ENCODE assay signal across 12 mouse cellular contexts in the genomic region with DNA sequence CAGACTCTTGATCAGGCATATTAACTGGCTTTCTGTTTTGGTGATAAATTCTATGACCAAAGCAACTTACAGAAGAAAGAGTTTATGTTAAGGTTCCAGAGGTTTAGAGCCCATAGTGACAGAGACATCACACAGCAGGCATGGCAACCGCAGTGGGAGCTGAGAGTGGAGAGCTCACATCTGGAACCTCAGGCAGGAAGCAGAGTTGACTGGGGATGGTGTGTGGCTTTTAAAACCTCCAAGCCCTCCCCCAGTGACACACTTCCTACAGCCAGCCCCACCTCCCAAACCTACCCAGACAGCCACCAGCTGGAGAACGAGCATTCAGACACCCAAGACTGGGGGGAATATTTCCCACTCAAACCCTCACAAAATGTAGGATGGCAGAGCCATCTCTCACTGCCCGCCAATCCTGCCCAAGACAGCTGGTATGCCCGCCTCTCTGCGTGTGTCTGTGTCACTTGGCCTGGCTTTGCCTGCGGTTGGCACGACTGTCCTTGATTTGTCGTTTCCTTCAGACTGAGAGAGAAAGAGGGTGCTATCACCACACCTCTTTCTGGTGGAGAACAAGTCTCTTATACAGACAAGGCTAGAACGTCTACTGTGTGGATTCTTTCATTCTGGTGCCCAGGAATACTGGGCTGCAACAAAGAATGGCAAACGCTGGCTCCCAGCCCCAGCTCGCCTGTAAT. TPM values are rescaled to one million over a fixed set of nuclear protein-coding genes. Genes with fewer than 3 reads are reported as not detected.
A peak's percentile ranks its signal among the peaks of the same experiment; 100 is the strongest.
DNase-seq lines count a peak whose midpoint lies in the region; ATAC-seq and TF ChIP-seq lines count a peak whose summit lies in the region.
"Had no signal": no experiment of that assay in that cellular context is flagged by ENCODE, and none has a peak within 500 bp of the region (broad histone marks: within the 10 kb centered on the region; RNA-seq: fewer than 3 reads in every experiment).

No protein-coding gene starts in this region.

- H3K9me3 ChIP-seq in kidney, postnatal 0 days (replicated peaks; ENCODE audit: low read length), result no peaks in the 10 kb centered on the region
- no peaks in the 10 kb centered on the region for H3K9me3 ChIP-seq in midbrain, embryonic 12.5 days
- H3K9me3 ChIP-seq in midbrain, embryonic 16.5 days (replicated peaks; ENCODE audit: control insufficient read depth, low read length, poor library complexity, severe bottlenecking), result no peaks in the 10 kb centered on the region
- H3K9me3 ChIP-seq: embryonic facial prominence, embryonic 15.5 days; hindbrain, embryonic 10.5 days; limb, embryonic 12.5 days had no signal

- H3K4me1 ChIP-seq in kidney, postnatal 0 days (replicated peaks; ENCODE audit: insufficient read depth, low read length), result 0 out of 2 replicates have a peak, but pooled peaks cover 5% of the 10 kb centered on the region
- H3K4me1 ChIP-seq in kidney, adult 2 months (ENCODE audit: control insufficient read depth, insufficient read depth, low read length), result no peaks in the 10 kb centered on the region
- H3K4me1 ChIP-seq in midbrain, embryonic 12.5 days, result peaks cover 9% of the 10 kb centered on the region
- H3K4me1 ChIP-seq in midbrain, embryonic 16.5 days (ENCODE audit: control insufficient read depth, insufficient read depth, low read length), result 0 out of 2 replicates have a peak, but pooled peaks cover 4% of the 10 kb centered on the region
- H3K4me1 ChIP-seq: embryonic facial prominence, embryonic 15.5 days had no signal

- no peak overlapping the region for H3K4me2 ChIP-seq in kidney, postnatal 0 days (ENCODE audit: low read length)
- no peak overlapping the region for H3K4me2 ChIP-seq in midbrain, embryonic 12.5 days (replicated peaks)
- no peak overlapping the region for H3K4me2 ChIP-seq in midbrain, embryonic 16.5 days (ENCODE audit: low read length)
- H3K4me2 ChIP-seq: embryonic facial prominence, embryonic 15.5 days; limb, embryonic 12.5 days had no signal

- H3K9ac ChIP-seq in kidney, postnatal 0 days (ENCODE audit: low read depth, low read length), result no peak overlapping the region
- no peak overlapping the region for H3K9ac ChIP-seq in midbrain, embryonic 12.5 days (replicated peaks)
- no peak overlapping the region for H3K9ac ChIP-seq in midbrain, embryonic 16.5 days (ENCODE audit: low read depth, low read length)
- H3K9ac ChIP-seq: embryonic facial prominence, embryonic 15.5 days; limb, embryonic 12.5 days; liver, embryonic 14.5 days had no signal

- peak; percentile 58 to 64 for DNase-seq in cerebellum, postnatal 14 days
- DNase-seq in kidney, postnatal 0 days (ENCODE audit: low spot score), result peak; percentile 38
- DNase-seq in kidney, adult 2 months, result no peak
- DNase-seq in thymus, postnatal 25 days, result peak; percentile 35
- DNase-seq in spleen, adult 12 weeks (ENCODE audit: low spot score), result no peak

- H3K4me3 ChIP-seq in kidney, postnatal 0 days (replicated peaks; ENCODE audit: low read depth, low read length), result no peak overlapping the region
- H3K4me3 ChIP-seq in kidney, adult 2 months (ENCODE audit: insufficient read depth, low read depth, low read length), result no peak overlapping the region
- no peak overlapping the region for H3K4me3 ChIP-seq in midbrain, embryonic 12.5 days
- H3K4me3 ChIP-seq in midbrain, embryonic 16.5 days (ENCODE audit: low read depth, low read length), result no peak overlapping the region
- H3K4me3 ChIP-seq: embryonic facial prominence, embryonic 15.5 days; hindbrain, embryonic 10.5 days; limb, embryonic 12.5 days had no signal

- no peaks in the 10 kb centered on the region for H3K27me3 ChIP-seq in kidney, postnatal 0 days (ENCODE audit: insufficient read depth, low read length)
- H3K27me3 ChIP-seq in kidney, adult 2 months (replicated peaks; ENCODE audit: control insufficient read depth, insufficient read depth, low read length), result no peaks in the 10 kb centered on the region
- H3K27me3 ChIP-seq in midbrain, embryonic 12.5 days, result no peaks in the 10 kb centered on the region
- no peaks in the 10 kb centered on the region; the same call in 1 of the 2 replicates for H3K27me3 ChIP-seq in midbrain, embryonic 16.5 days (ENCODE audit: control insufficient read depth, insufficient read depth, low read depth, low read length)
- H3K27me3 ChIP-seq: embryonic facial prominence, embryonic 15.5 days had no signal

- WGBS in kidney, postnatal 0 days, result 86% methylated on average over 11 of the region's 11 CpGs
- WGBS in kidney, adult 2 months, result 89% methylated on average over 11 of the region's 11 CpGs
- 82% methylated on average over 11 of the region's 11 CpGs for WGBS in midbrain, embryonic 12.5 days
- 81% methylated on average over 11 of the region's 11 CpGs for WGBS in midbrain, embryonic 16.5 days

- TF ChIP-seq CTCF in kidney, postnatal 0 days (IDR thresholded peaks at IDR 0.05; ENCODE audit: low read depth), result no peak
- no peak for TF ChIP-seq CTCF in kidney, adult 2 months (conservative IDR thresholded peaks at IDR 0.05; ENCODE audit: insufficient read depth, insufficient read length, low read depth, low read length)

- no peak for ATAC-seq in cerebellum, adult (ENCODE audit: insufficient number of reproducible peaks, low FRiP score, low TSS enrichment)
- ATAC-seq in kidney, postnatal 0 days (replicated peaks; ENCODE audit: low FRiP score, low read depth), result no peak
- no peak for ATAC-seq in midbrain, embryonic 12.5 days (ENCODE audit: low FRiP score, low read depth)
- no peak for ATAC-seq in midbrain, embryonic 16.5 days

- H3K36me3 ChIP-seq in kidney, postnatal 0 days (ENCODE audit: insufficient read depth, low read length), result no peaks in the 10 kb centered on the region
- H3K36me3 ChIP-seq in kidney, adult 2 months (ENCODE audit: control insufficient read depth, insufficient read depth, low read length), result no peaks in the 10 kb centered on the region
- no peaks in the 10 kb centered on the region for H3K36me3 ChIP-seq in midbrain, embryonic 12.5 days
- no peaks in the 10 kb centered on the region for H3K36me3 ChIP-seq in midbrain, embryonic 16.5 days (ENCODE audit: control insufficient read depth, insufficient read depth, low read length)
- H3K36me3 ChIP-seq: embryonic facial prominence, embryonic 15.5 days; hindbrain, embryonic 10.5 days; limb, embryonic 12.5 days had no signal

- TF ChIP-seq POLR2A in kidney, adult 2 months (IDR thresholded peaks at IDR 0.05; ENCODE audit: low read depth, low read length), result no peak

- H3K27ac ChIP-seq in kidney, postnatal 0 days, result no peak overlapping the region
- H3K27ac ChIP-seq in kidney, adult 2 months (ENCODE audit: insufficient read depth, low read depth, low read length), result no peak overlapping the region
- H3K27ac ChIP-seq in midbrain, embryonic 12.5 days (replicated peaks), result 0 out of 2 replicates have a peak overlapping the region, but pooled peaks have one; percentile 10
- no peak overlapping the region for H3K27ac ChIP-seq in midbrain, embryonic 16.5 days (ENCODE audit: low read length)
- H3K27ac ChIP-seq: embryonic facial prominence, embryonic 15.5 days; hindbrain, embryonic 10.5 days; limb, embryonic 12.5 days; liver, embryonic 14.5 days had no signal

RNA-seq across cellular contexts. Expression of a gene that starts 12.5 kb away (rescaled TPM):
- polyA plus RNA-seq in kidney, postnatal 0 days (2015; fragmentation: Nextera tagmentation; extraction: Ambion mirVana), result 1.2 and 1.3 TPM in 2 replicates
- 0.24 and 0.27 TPM in 2 replicates for polyA plus RNA-seq in kidney, adult 2 months (2012; rRNA removed)
- 0.90 and 0.99 TPM in 2 replicates for polyA plus RNA-seq in midbrain, embryonic 12.5 days (2016; fragmentation: Nextera tagmentation; extraction: Ambion mirVana)
- 0.50 and 1.1 TPM in 2 replicates for polyA plus RNA-seq in midbrain, embryonic 16.5 days (2015; fragmentation: Nextera tagmentation; extraction: Ambion mirVana)

Comparison
In these comparisons a context has a peak if more than half of its experiments do, and no peak if none do; other contexts are left out.
1. DNase-seq: peak in cerebellum, postnatal 14 days (2 of 2), kidney, postnatal 0 days (single experiment) and thymus, postnatal 25 days (single experiment); none in kidney, adult 2 months (single experiment) and spleen, adult 12 weeks (single experiment).